Mouse (Mus musculus) CH12.LX (cell line): Measurements from ENCODE around the gene Klhl28.

Experiments used
- CHD2 ChIP-seq: IDR thresholded peaks from 2 replicates; pipeline ENCODE4 v1.6.1; 2011; ENCODE audit warnings: low read length, improper control_type of control experiment
- CTCF ChIP-seq, 2 experiments: IDR thresholded peaks in 1 of 2; conservative IDR thresholded peaks in 1 of 2; 2 replicates each; pipeline ENCODE4 v1.5.1; 2011 to 2012; ENCODE audit warnings: low read depth in 2 of 2, low read length in 2 of 2, improper control_type of control experiment in 1 of 2, inconsistent platforms in 1 of 2, mild to moderate bottlenecking in 1 of 2, moderate library complexity in 1 of 2
- E2F4 ChIP-seq: IDR thresholded peaks from 2 replicates; pipeline ENCODE4 v1.6.1; 2011; ENCODE audit warnings: low read depth, low read length, improper control_type of control experiment; ENCODE audit not compliant: insufficient replicate concordance
- HCFC1 ChIP-seq: IDR thresholded peaks from 2 replicates; pipeline ENCODE4 v1.6.1; 2012; ENCODE audit warnings: low read depth, mild to moderate bottlenecking, inconsistent platforms, low read length, improper control_type of control experiment
- JUN ChIP-seq: IDR thresholded peaks from 2 replicates; pipeline ENCODE4 v1.6.1; 2011; ENCODE audit warnings: low read depth, mild to moderate bottlenecking, low read length, improper control_type of control experiment, moderate library complexity; ENCODE audit not compliant: insufficient read depth
- JUND ChIP-seq: conservative IDR thresholded peaks from 2 replicates; pipeline ENCODE4 v1.6.1; 2011; ENCODE audit warnings: low read depth, low read length, improper control_type of control experiment
- KAT2A ChIP-seq: IDR thresholded peaks from 2 replicates; pipeline ENCODE4 v1.6.1; 2012; ENCODE audit warnings: low read length, improper control_type of control experiment, inconsistent platforms; ENCODE audit not compliant: insufficient replicate concordance
- MAFK ChIP-seq: IDR thresholded peaks from 2 replicates; pipeline ENCODE4 v1.6.1; 2011; ENCODE audit warnings: low read length, improper control_type of control experiment; ENCODE audit not compliant: insufficient replicate concordance
- MXI1 ChIP-seq: IDR thresholded peaks from 2 replicates; pipeline ENCODE4 v1.6.1; 2011; ENCODE audit warnings: mild to moderate bottlenecking, low read depth, low read length, improper control_type of control experiment
- MYC ChIP-seq: IDR thresholded peaks from 2 replicates; pipeline ENCODE4 v1.6.1; 2011; ENCODE audit warnings: low read depth, mild to moderate bottlenecking, improper control_type of control experiment, low read length
- POLR2A ChIP-seq: IDR thresholded peaks from 2 replicates; pipeline ENCODE4 v1.6.1; 2011; ENCODE audit warnings: low read depth, mild to moderate bottlenecking, improper control_type of control experiment, low read length
- RAD21 ChIP-seq: IDR thresholded peaks from 2 replicates; pipeline ENCODE4 v1.6.1; 2011; ENCODE audit warnings: low read depth, mild to moderate bottlenecking, low read length, improper control_type of control experiment, moderate library complexity
- USF2 ChIP-seq: conservative IDR thresholded peaks from 2 replicates; pipeline ENCODE4 v1.6.1; 2011; ENCODE audit warnings: low read depth, low read length, improper control_type of control experiment

DNA sequence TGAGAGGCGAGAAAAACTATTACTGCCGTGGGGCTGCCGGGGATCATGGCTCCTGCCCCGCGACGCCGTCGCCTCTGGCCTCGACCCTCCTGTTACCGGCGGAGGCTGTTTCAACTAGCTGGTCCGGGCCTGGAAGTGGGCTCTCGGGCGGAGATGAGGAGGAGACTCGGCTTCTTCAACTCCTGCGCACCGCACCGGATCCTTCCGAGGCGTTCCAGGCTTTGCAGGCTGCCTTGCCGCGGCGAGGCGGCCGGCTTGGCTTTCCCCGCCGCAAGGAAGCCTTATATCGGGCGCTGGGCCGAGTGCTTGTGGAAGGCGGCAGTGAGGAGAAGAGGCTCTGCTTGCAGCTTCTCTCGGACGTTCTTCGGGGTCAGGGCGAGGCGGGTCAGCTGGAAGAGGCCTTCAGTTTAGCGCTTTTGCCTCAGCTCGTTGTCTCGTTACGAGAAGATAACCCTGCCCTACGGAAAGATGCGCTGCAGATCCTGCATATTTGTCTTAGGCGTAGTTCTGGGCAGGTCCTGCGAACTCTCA, 832 bp upstream of the Klhl28 start:
- no peak for TF ChIP-seq CTCF (conservative IDR thresholded peaks at IDR 0.05 in 1 of 2, IDR thresholded peaks at IDR 0.05 in 1 of 2; ENCODE audit: low read depth in 2 of 2, low read length in 2 of 2)
- no peak for TF ChIP-seq HCFC1
- TF ChIP-seq RAD21: no peak
- no peak for TF ChIP-seq POLR2A
- no peak for TF ChIP-seq KAT2A
- TF ChIP-seq JUND: no peak
- no peak for TF ChIP-seq CHD2
- TF ChIP-seq USF2: no peak
- TF ChIP-seq MXI1: no peak
- TF ChIP-seq E2F4: no peak
- no peak for TF ChIP-seq JUN
- no peak for TF ChIP-seq MYC
- no peak for TF ChIP-seq MAFK
